Mouse (Mus musculus): ENCODE data around the gene Efcab7. TPM values are rescaled to one million over a fixed set of nuclear protein-coding genes. Genes with fewer than 3 reads are reported as not detected.

Efcab7 gene
- polyA plus RNA-seq (2014; fragmentation: Nextera tagmentation; extraction: Ambion mirVana): 22.1 and 23.4 TPM in 2 replicates

DNA sequence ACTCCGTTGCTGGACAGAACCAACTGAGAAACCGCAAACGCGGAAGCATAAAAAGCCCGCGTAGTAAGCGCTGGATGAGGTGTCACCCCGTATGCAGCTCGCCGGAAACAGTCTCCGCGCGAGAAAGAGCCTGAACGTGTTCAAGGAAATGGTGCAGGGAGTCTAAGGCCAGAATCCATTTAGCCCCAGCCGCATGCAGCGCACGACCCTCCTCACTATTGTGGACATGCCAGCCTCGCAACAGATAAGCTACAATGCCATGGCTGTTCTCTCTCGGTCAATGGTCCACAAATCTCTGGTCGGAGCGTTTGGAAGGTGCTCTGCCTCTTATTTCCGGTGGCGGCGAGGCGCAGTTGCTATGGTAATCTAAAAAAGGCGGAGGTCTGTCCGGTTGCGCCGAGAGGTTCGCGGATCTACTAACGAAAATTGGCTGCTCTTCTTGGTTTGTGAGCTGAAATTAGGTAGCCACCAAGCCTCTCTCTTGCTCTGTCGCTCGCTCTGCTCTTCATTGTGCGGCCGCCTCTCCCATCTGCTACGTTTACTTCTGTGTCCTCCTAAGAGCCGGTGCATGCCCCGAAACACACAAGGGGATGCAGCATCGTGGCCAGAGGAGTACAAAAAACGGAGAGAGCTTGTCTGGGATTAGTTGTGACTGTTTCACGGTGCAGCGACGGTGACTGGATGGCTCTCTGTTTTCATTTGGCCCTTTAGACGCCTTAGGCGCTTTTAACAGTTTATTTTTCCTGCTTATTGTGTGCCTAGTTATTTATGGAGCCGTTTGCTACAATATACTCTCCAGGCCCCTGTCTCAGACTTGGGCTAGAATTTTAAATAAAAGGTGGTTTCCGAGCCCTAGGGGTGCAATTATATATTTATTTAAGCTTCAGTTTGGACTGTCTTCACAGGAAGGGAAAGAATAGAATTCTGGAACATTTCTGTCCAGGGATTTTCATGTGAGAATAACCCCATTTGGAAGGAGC is at the start of gene Efcab7:
TSS of gene Efcab7 (plus strand) at position 105 of the 980 bp plus-strand sequence.
- ATAC-seq (ENCODE audit: low read depth) (peak; percentile 92), DNase-seq (ENCODE audit: low spot score) (peak; percentile 93)
- no peaks in the 10 kb centered on the region for H3K36me3 ChIP-seq (ENCODE audit: control insufficient read depth, insufficient read depth, low read length)
- WGBS: under 1% methylated on average over 48 of the region's 48 CpGs
- peak within 1 kb of the TSS; percentile 68 for H3K9ac ChIP-seq (ENCODE audit: low read depth, low read length)
- 0 out of 2 replicates have a peak, but pooled peaks cover 4% of the 10 kb centered on the region for H3K4me1 ChIP-seq (ENCODE audit: control insufficient read depth, insufficient read depth, low read length)
- H3K4me3 ChIP-seq (ENCODE audit: low read depth, low read length): peak within 1 kb of the TSS; percentile 60
- H3K9me3 ChIP-seq (ENCODE audit: control insufficient read depth, low read length): no peaks in the 10 kb centered on the region
- H3K4me2 ChIP-seq (ENCODE audit: low read depth, low read length): peak within 1 kb of the TSS; percentile 65
- no peaks in the 10 kb centered on the region for H3K27me3 ChIP-seq (replicated peaks; ENCODE audit: control insufficient read depth, insufficient read depth, low read length)
- peak within 1 kb of the TSS; percentile 83 for H3K27ac ChIP-seq (replicated peaks; ENCODE audit: low read depth, low read length)

DNA sequence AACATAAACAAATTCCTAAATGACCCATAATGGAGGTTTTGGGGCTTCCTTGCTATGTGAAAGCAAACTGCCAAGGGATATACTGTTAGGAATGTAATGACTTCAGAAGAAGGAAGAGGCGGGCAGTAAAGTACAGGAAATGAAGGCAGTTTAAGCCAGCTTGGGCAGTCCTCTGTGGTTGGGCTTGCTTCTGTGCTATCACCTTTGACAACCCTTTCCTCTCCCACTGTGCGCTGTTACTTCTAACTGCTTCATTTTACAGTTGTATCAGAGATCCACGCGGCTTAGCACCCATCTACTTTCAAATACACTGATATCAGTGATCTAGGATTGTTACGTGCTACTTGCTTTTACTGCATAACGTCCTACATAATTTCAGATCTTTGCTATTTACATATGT is 36.6 kb upstream of the Efcab7 start:
- ATAC-seq (ENCODE audit: low read depth) (no peak), DNase-seq (ENCODE audit: low spot score) (no peak)
- H3K4me1 ChIP-seq (ENCODE audit: control insufficient read depth, insufficient read depth, low read length): no peaks in the 10 kb centered on the region
- no peaks in the 10 kb centered on the region for H3K9me3 ChIP-seq (ENCODE audit: control insufficient read depth, low read length)
- H3K27me3 ChIP-seq (replicated peaks; ENCODE audit: control insufficient read depth, insufficient read depth, low read length): no peaks in the 10 kb centered on the region
- 87% methylated on average over 6 of the region's 6 CpGs for WGBS
- H3K4me2 ChIP-seq (ENCODE audit: low read depth, low read length): no peak overlapping the region
- H3K4me3 ChIP-seq (ENCODE audit: low read depth, low read length): no peak overlapping the region
- H3K27ac ChIP-seq (replicated peaks; ENCODE audit: low read depth, low read length): no peak overlapping the region
- no peak overlapping the region for H3K9ac ChIP-seq (ENCODE audit: low read depth, low read length)
- no peaks in the 10 kb centered on the region for H3K36me3 ChIP-seq (ENCODE audit: control insufficient read depth, insufficient read depth, low read length)

DNA sequence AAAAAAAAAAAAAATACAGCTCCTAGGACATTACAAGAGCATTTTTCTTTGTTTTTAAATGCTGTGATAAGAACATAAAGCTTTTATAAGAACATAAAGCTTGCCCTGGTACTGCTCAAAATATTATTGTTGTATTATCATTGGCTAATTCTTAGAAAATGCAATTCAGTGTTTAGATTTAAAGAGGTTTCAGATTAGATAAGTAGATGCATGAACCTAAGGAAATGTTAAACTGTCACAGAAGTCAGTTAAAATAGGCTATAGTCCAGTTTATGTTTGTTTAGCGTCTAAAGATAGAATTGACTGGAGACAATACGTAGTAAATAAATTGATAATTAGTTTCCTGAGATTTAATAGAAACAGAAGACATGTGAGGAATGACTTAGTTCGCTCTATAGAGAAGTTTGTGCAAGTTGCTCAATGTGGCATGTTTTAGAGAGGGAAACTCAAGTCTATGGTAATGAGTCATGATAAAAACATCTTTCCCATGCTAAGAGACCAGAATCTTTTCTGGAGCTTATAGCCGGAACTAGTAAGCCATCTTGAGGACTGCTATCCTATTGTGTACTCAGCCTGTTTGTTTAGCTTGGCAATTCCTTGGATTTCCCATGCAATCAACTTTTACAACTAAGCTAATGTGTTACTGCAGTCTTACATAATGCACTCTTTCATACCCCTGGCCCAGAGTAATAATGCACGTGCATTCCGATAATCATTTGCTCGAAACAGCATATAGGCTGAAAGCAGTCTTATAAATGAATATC is 12.1 kb upstream of the Efcab7 start:
- Histone ChIP-seq H3K27me3 (replicated peaks; ENCODE audit: control insufficient read depth, insufficient read depth, low read length) (no peaks in the 10 kb centered on the region), H3K36me3 (ENCODE audit: control insufficient read depth, insufficient read depth, low read length) (no peaks in the 10 kb centered on the region), H3K9me3 (ENCODE audit: control insufficient read depth, low read length) (no peaks in the 10 kb centered on the region), H3K4me2 (ENCODE audit: low read depth, low read length) (no peak overlapping the region), H3K4me1 (ENCODE audit: control insufficient read depth, insufficient read depth, low read length) (no peaks in the 10 kb centered on the region), H3K27ac (replicated peaks; ENCODE audit: low read depth, low read length) (no peak overlapping the region), H3K9ac (ENCODE audit: low read depth, low read length) (no peak overlapping the region), H3K4me3 (ENCODE audit: low read depth, low read length) (no peak overlapping the region)
- no peak for ATAC-seq (ENCODE audit: low read depth)
- no peak for DNase-seq (ENCODE audit: low spot score)
- WGBS: 90% methylated on average over 7 of the region's 7 CpGs

DNA sequence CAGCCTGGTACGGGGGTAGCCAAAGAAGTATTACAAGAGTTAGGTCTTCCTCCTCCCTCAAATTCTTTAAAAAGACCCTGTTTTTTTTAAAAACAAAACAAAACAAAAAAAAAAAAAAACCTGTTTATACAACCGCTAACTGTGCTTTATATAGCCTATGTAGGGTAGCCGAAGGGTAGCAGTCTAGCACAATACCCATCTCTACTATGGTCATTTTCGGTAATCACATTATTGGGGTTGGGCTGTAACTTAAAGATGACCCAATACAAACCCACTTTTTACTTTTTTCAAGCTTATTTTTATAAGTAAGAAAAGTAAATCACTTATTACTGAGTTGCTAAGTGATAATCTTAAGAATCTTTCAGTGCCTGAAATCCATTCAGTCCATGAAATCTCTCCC is 661 bp upstream of the Efcab7 start:
- Histone ChIP-seq H3K4me3 (ENCODE audit: low read depth, low read length) (peak overlapping the region; percentile 60), H3K9ac (ENCODE audit: low read depth, low read length) (peak overlapping the region; percentile 68), H3K27ac (replicated peaks; ENCODE audit: low read depth, low read length) (no peak overlapping the region), H3K36me3 (ENCODE audit: control insufficient read depth, insufficient read depth, low read length) (no peaks in the 10 kb centered on the region), H3K27me3 (replicated peaks; ENCODE audit: control insufficient read depth, insufficient read depth, low read length) (no peaks in the 10 kb centered on the region), H3K9me3 (ENCODE audit: control insufficient read depth, low read length) (no peaks in the 10 kb centered on the region), H3K4me1 (ENCODE audit: control insufficient read depth, insufficient read depth, low read length) (0 out of 2 replicates have a peak, but pooled peaks cover 4% of the 10 kb centered on the region), H3K4me2 (ENCODE audit: low read depth, low read length) (peak overlapping the region; percentile 65)
- DNase-seq (ENCODE audit: low spot score) (no peak), ATAC-seq (ENCODE audit: low read depth) (no peak)
- 60% methylated on average over 4 of the region's 4 CpGs for WGBS

DNA sequence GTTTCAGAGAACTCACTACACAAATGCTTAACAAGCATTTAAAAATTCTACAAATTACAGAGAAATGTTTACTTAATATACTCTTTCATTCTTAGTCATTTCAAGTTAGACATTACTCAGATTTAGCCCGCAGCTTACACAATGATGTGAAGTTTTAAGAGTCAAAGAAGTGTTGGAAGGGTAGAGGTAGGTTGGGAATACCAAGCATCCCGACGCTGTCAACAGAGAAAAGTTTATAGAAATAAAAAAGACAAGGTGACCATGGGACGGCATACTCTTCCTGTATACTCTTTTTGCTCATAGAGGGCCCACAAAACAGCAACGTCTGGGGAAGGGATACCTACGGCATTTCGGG is 282 bp upstream of the Efcab7 start:
- under 1% methylated on average over 7 of the region's 7 CpGs for WGBS
- Histone ChIP-seq H3K9ac (ENCODE audit: low read depth, low read length) (peak overlapping the region; percentile 68), H3K4me1 (ENCODE audit: control insufficient read depth, insufficient read depth, low read length) (0 out of 2 replicates have a peak, but pooled peaks cover 4% of the 10 kb centered on the region), H3K4me3 (ENCODE audit: low read depth, low read length) (peak overlapping the region; percentile 60), H3K27me3 (replicated peaks; ENCODE audit: control insufficient read depth, insufficient read depth, low read length) (no peaks in the 10 kb centered on the region), H3K9me3 (ENCODE audit: control insufficient read depth, low read length) (no peaks in the 10 kb centered on the region), H3K27ac (replicated peaks; ENCODE audit: low read depth, low read length) (peak overlapping the region; percentile 83), H3K4me2 (ENCODE audit: low read depth, low read length) (peak overlapping the region; percentile 65), H3K36me3 (ENCODE audit: control insufficient read depth, insufficient read depth, low read length) (no peaks in the 10 kb centered on the region)
- no peak for DNase-seq (ENCODE audit: low spot score)
- ATAC-seq (ENCODE audit: low read depth): peak; percentile 20; the same call in 1 of the 2 replicates

DNA sequence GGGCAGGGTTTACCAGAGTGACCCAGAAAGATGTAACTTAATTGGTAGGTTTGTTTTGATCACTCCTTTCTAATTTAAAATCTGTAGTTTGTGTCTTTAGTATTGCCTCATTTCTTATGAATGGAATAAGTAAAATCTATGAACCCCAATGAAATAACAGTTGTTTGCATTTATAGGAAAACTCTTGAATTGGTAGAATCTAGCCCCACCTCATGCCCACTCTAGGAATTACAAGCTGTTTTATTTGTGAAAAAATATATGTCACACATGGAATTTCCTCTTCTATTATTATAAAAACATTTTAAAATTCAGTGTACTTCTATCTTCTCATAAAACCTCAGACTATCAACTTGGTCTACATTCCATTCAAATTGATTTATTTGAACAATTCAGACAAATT is 52.9 kb downstream of the Efcab7 start:
- H3K9me3 ChIP-seq (ENCODE audit: control insufficient read depth, low read length): no peaks in the 10 kb centered on the region
- no peaks in the 10 kb centered on the region for H3K4me1 ChIP-seq (ENCODE audit: control insufficient read depth, insufficient read depth, low read length)
- no peaks in the 10 kb centered on the region for H3K27me3 ChIP-seq (replicated peaks; ENCODE audit: control insufficient read depth, insufficient read depth, low read length)
- no peak overlapping the region for H3K4me3 ChIP-seq (ENCODE audit: low read depth, low read length)
- DNase-seq (ENCODE audit: low spot score) (peak; percentile 31), ATAC-seq (ENCODE audit: low read depth) (no peak)
- H3K4me2 ChIP-seq (ENCODE audit: low read depth, low read length): no peak overlapping the region
- H3K36me3 ChIP-seq (ENCODE audit: control insufficient read depth, insufficient read depth, low read length): no peaks in the 10 kb centered on the region
- H3K27ac ChIP-seq (replicated peaks; ENCODE audit: low read depth, low read length): no peak overlapping the region
- H3K9ac ChIP-seq (ENCODE audit: low read depth, low read length): no peak overlapping the region

DNA sequence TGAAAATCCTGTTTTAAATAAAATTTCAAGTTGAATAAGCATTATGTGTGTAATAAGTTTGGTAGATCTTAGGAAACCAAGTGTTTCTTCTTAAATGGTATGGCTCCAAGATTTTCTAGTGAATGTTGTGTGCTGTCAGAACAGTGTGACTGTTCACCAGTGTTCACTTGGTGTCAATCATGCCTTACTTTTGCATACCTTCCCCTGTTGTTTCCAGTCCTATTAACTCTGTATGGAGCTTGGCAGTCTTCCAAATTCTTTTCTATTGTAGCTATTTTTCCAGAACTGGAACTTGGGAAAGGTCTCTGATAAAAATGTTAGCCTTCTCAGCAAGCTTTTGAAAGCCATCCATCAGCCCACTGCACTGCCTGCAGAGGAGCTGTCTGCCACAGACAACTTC is 53.4 kb downstream of the Efcab7 start:
- Histone ChIP-seq H3K27me3 (replicated peaks; ENCODE audit: control insufficient read depth, insufficient read depth, low read length) (no peaks in the 10 kb centered on the region), H3K4me2 (ENCODE audit: low read depth, low read length) (no peak overlapping the region), H3K27ac (replicated peaks; ENCODE audit: low read depth, low read length) (no peak overlapping the region), H3K9ac (ENCODE audit: low read depth, low read length) (no peak overlapping the region), H3K4me3 (ENCODE audit: low read depth, low read length) (no peak overlapping the region), H3K9me3 (ENCODE audit: control insufficient read depth, low read length) (no peaks in the 10 kb centered on the region), H3K36me3 (ENCODE audit: control insufficient read depth, insufficient read depth, low read length) (no peaks in the 10 kb centered on the region), H3K4me1 (ENCODE audit: control insufficient read depth, insufficient read depth, low read length) (no peaks in the 10 kb centered on the region)
- ATAC-seq (ENCODE audit: low read depth): no peak
- DNase-seq (ENCODE audit: low spot score): peak; percentile 9

DNA sequence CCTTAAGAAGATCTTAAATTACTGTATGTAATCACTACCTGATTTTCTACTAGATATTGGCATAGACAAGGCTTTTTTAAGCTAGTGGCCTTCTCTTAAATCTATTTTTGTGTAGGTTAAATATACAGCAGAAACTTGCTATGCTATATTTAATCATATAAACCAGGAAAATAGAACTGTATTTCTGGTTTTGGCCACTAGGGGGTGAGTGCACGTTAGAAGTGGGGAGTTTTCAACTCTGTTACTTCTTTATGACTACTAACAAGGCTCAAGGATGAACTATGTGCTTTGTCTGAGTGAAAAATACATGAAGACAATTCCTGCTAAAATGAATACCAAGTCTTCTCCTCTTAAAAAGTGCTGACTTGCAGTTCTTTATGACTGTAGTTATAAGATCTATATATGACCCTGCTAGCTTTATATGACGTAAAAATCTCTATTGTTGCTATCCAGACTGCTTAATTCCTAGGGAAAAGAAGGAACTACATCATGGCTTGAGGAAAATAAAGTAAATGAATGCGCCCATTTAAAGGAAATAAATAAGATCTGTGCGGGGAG is 85.0 kb downstream of the Efcab7 start:
- H3K4me2 ChIP-seq (ENCODE audit: low read depth, low read length): no peak overlapping the region
- DNase-seq (ENCODE audit: low spot score): peak; percentile 20
- 66% methylated on average over 4 of the region's 4 CpGs for WGBS
- H3K36me3 ChIP-seq (ENCODE audit: control insufficient read depth, insufficient read depth, low read length): peaks cover 6% of the 10 kb centered on the region; the same call in 1 of the 2 replicates
- H3K4me1 ChIP-seq (ENCODE audit: control insufficient read depth, insufficient read depth, low read length): no peaks in the 10 kb centered on the region
- H3K9me3 ChIP-seq (ENCODE audit: control insufficient read depth, low read length): no peaks in the 10 kb centered on the region
- ATAC-seq (ENCODE audit: low read depth): no peak
- no peak overlapping the region for H3K9ac ChIP-seq (ENCODE audit: low read depth, low read length)
- no peak overlapping the region for H3K27ac ChIP-seq (replicated peaks; ENCODE audit: low read depth, low read length)
- no peaks in the 10 kb centered on the region for H3K27me3 ChIP-seq (replicated peaks; ENCODE audit: control insufficient read depth, insufficient read depth, low read length)
- H3K4me3 ChIP-seq (ENCODE audit: low read depth, low read length): no peak overlapping the region

Data from embryonic facial prominence, embryonic 14.5 days (tissue).